Mouse (Mus musculus) intestine, embryonic 16.5 days (tissue): ENCODE results near the gene Nfatc2ip. TPM values are rescaled to one million over a fixed set of nuclear protein-coding genes. Genes with fewer than 3 reads are reported as not detected.
"Not testable (repeated sequence)": the region's sequence is repeated elsewhere in the genome, so short reads cannot be mapped to it uniquely, and the experiment has no call there.

Source experiments
- ATAC-seq: fragments of 200-750 bp; cut with Nextera tagmentation; 2 replicates; pipeline ENCODE4 v1.8.0; 2017; ENCODE audit warnings: moderate TSS enrichment, moderate library complexity
- H3K27ac ChIP-seq: fragments of 300-500 bp; sonication (generic); 2 replicates; pipeline ENCODE4 v1.5.1; 2014; ENCODE audit warnings: mild to moderate bottlenecking, low read length
- H3K27me3 ChIP-seq: fragments of 300-500 bp; sonication (generic); replicated peaks from 2 replicates; pipeline ENCODE4 v1.6.1; 2014; ENCODE audit warnings: low read length, control low read depth, mixed read lengths; ENCODE audit not compliant: control insufficient read depth, insufficient read depth
- H3K36me3 ChIP-seq: fragments of 300-500 bp; sonication (generic); 2 replicates; pipeline ENCODE4 v1.6.1; 2014; ENCODE audit warnings: low read length, control low read depth; ENCODE audit not compliant: control insufficient read depth, insufficient read depth
- H3K4me1 ChIP-seq: fragments of 300-500 bp; sonication (generic); 2 replicates; pipeline ENCODE4 v1.6.1; 2014; ENCODE audit warnings: low read length, control low read depth, mixed read lengths; ENCODE audit not compliant: control insufficient read depth, insufficient read depth
- H3K4me2 ChIP-seq: fragments of 300-500 bp; sonication (generic); 2 replicates; pipeline ENCODE4 v1.6.1; 2014; ENCODE audit warnings: low read depth, low read length, control low read depth
- H3K4me3 ChIP-seq: fragments of 300-500 bp; sonication (generic); 2 replicates; pipeline ENCODE4 v1.5.1; 2014; ENCODE audit warnings: mild to moderate bottlenecking, low read length
- H3K9ac ChIP-seq: fragments of 300-500 bp; sonication (generic); 2 replicates; pipeline ENCODE4 v1.6.1; 2014; ENCODE audit warnings: low read depth, low read length
- H3K9me3 ChIP-seq: fragments of 300-500 bp; sonication (generic); 2 replicates; pipeline ENCODE4 v1.6.1; 2016; ENCODE audit warnings: low read length, control low read depth; ENCODE audit not compliant: control insufficient read depth
- WGBS: fragments of 180-500 bp; shearing (Covaris S2); extraction: QIAGEN DNeasy Blood & Tissue Kit; methylation state at CpG from one replicate; pipeline ENCODE4 v1.1.7; 2014; 5-methylcytosine and 5-hydroxymethylcytosine counted together
- polyA plus RNA-seq: library from polyadenylated mRNA; unstranded; fragments of >200 nt; fragmentation: Nextera tagmentation; extraction: Ambion mirVana; gene quantifications from 2 replicates; pipeline ENCODE4 v1.2.1, GENCODE M21; 2015

The Nfatc2ip gene
- polyA plus RNA-seq, 1 experiment from 2014 or later, result 1.4 TPM

- no peak overlapping the region for H3K4me2 ChIP-seq
- H3K27me3 ChIP-seq, result no peaks in the 10 kb centered on the region
- no peak overlapping the region for H3K27ac ChIP-seq
- no peak overlapping the region for H3K4me3 ChIP-seq
- no peaks in the 10 kb centered on the region for H3K36me3 ChIP-seq
- H3K4me1 ChIP-seq, result no peaks in the 10 kb centered on the region
- no peak for ATAC-seq
- H3K9ac ChIP-seq, result no peak overlapping the region
- WGBS, result 65% methylated on average over 8 of the region's 8 CpGs
- no peaks in the 10 kb centered on the region for H3K9me3 ChIP-seq
These were observed 20.5 kb upstream of the Nfatc2ip start for GRCm38 (mm10) chr7:126417045-126417444.

- no peak for ATAC-seq
- Histone ChIP-seq H3K9me3 (no peaks in the 10 kb centered on the region), H3K27ac (no peak overlapping the region), H3K9ac (no peak overlapping the region), H3K27me3 (no peaks in the 10 kb centered on the region), H3K4me1 (no peaks in the 10 kb centered on the region), H3K4me3 (no peak overlapping the region), H3K4me2 (no peak overlapping the region), H3K36me3 (no peaks in the 10 kb centered on the region)
- 62% methylated on average over 2 of the region's 2 CpGs for WGBS
These were observed 20.1 kb upstream of the Nfatc2ip start for GRCm38 (mm10) chr7:126416615-126417014.

GRCm38 (mm10) chr7:126414725-126415124 is 18.2 kb upstream of the Nfatc2ip start, which contains the start of gene Cd19:
Gene Cd19 (minus strand): TSS chr7:126414889.
- H3K27me3 ChIP-seq, result no peaks in the 10 kb centered on the region
- H3K4me3 ChIP-seq, result no peak within 1 kb of the TSS
- H3K9ac ChIP-seq, result no peak within 1 kb of the TSS
- H3K36me3 ChIP-seq, result no peaks in the 10 kb centered on the region
- no peaks in the 10 kb centered on the region for H3K4me1 ChIP-seq
- H3K27ac ChIP-seq, result no peak within 1 kb of the TSS
- no peak within 1 kb of the TSS for H3K4me2 ChIP-seq
- no peak for ATAC-seq
- H3K9me3 ChIP-seq, result no peaks in the 10 kb centered on the region
- 86% methylated on average over 6 of the region's 6 CpGs for WGBS

- Histone ChIP-seq H3K4me3 (no peak overlapping the region), H3K27me3 (no peaks in the 10 kb centered on the region), H3K27ac (no peak overlapping the region), H3K36me3 (no peaks in the 10 kb centered on the region), H3K9ac (no peak overlapping the region), H3K4me2 (no peak overlapping the region), H3K9me3 (no peaks in the 10 kb centered on the region), H3K4me1 (no peaks in the 10 kb centered on the region)
- 85% methylated on average over 4 of the region's 4 CpGs for WGBS
- ATAC-seq, result no peak
These were observed 14.5 kb upstream of the Nfatc2ip start for GRCm38 (mm10) chr7:126411061-126411460.

- no peaks in the 10 kb centered on the region for H3K27me3 ChIP-seq
- no peak overlapping the region for H3K9ac ChIP-seq
- no peaks in the 10 kb centered on the region for H3K9me3 ChIP-seq
- H3K27ac ChIP-seq, result no peak overlapping the region
- H3K4me2 ChIP-seq, result no peak overlapping the region
- H3K4me3 ChIP-seq, result no peak overlapping the region
- ATAC-seq, result no peak
- 74% methylated on average over 2 of the region's 2 CpGs for WGBS
- H3K36me3 ChIP-seq, result no peaks in the 10 kb centered on the region
- H3K4me1 ChIP-seq, result no peaks in the 10 kb centered on the region
These were observed 12.1 kb upstream of the Nfatc2ip start for GRCm38 (mm10) chr7:126408686-126409085.

GRCm38 (mm10) chr7:126402518-126402917 is 6.0 kb upstream of the Nfatc2ip start:
- H3K36me3 ChIP-seq, H3K9me3 ChIP-seq, H3K4me1 ChIP-seq, H3K4me2 ChIP-seq, H3K9ac ChIP-seq, ATAC-seq, H3K27me3 ChIP-seq, H3K4me3 ChIP-seq, H3K27ac ChIP-seq: not testable (repeated sequence)
- WGBS, result 76% methylated on average over 6 of the region's 8 CpGs

- 0 out of 2 replicates have a peak, but pooled peaks cover 6% of the 10 kb centered on the region for H3K4me1 ChIP-seq
- no peaks in the 10 kb centered on the region for H3K9me3 ChIP-seq
- H3K27ac ChIP-seq, result no peak overlapping the region
- H3K27me3 ChIP-seq, result no peaks in the 10 kb centered on the region
- H3K4me2 ChIP-seq, result no peak overlapping the region
- no peak for ATAC-seq
- no peak overlapping the region for H3K4me3 ChIP-seq
- no peaks in the 10 kb centered on the region for H3K36me3 ChIP-seq
- WGBS, result 7% methylated on average over 5 of the region's 5 CpGs
- no peak overlapping the region for H3K9ac ChIP-seq
These were observed 3.0 kb upstream of the Nfatc2ip start for GRCm38 (mm10) chr7:126399548-126399947.

GRCm38 (mm10) chr7:126397822-126398221 is 1.3 kb upstream of the Nfatc2ip start:
- H3K27me3 ChIP-seq, result no peaks in the 10 kb centered on the region
- H3K9me3 ChIP-seq, result no peaks in the 10 kb centered on the region
- no peak overlapping the region for H3K27ac ChIP-seq
- H3K4me1 ChIP-seq, result 0 out of 2 replicates have a peak, but pooled peaks cover 6% of the 10 kb centered on the region
- H3K9ac ChIP-seq, result no peak overlapping the region
- WGBS, result 88% methylated on average over 4 of the region's 4 CpGs
- no peak overlapping the region for H3K4me3 ChIP-seq
- ATAC-seq, result no peak
- no peak overlapping the region for H3K4me2 ChIP-seq
- H3K36me3 ChIP-seq, result no peaks in the 10 kb centered on the region

GRCm38 (mm10) chr7:126397221-126397620 is 684 bp upstream of the Nfatc2ip start:
- Histone ChIP-seq H3K4me3 (no peak overlapping the region), H3K4me2 (peak overlapping the region; percentile 23), H3K9me3 (no peaks in the 10 kb centered on the region), H3K36me3 (no peaks in the 10 kb centered on the region), H3K9ac (no peak overlapping the region), H3K4me1 (0 out of 2 replicates have a peak, but pooled peaks cover 6% of the 10 kb centered on the region), H3K27me3 (no peaks in the 10 kb centered on the region), H3K27ac (0 out of 2 replicates have a peak overlapping the region, but pooled peaks have one; percentile 11)
- 43% methylated on average over 6 of the region's 6 CpGs for WGBS
- ATAC-seq, result peak; percentile 19; the same call in 1 of the 2 replicates
